ENCODE assay signal across 8 mouse cellular contexts in the genomic region with DNA sequence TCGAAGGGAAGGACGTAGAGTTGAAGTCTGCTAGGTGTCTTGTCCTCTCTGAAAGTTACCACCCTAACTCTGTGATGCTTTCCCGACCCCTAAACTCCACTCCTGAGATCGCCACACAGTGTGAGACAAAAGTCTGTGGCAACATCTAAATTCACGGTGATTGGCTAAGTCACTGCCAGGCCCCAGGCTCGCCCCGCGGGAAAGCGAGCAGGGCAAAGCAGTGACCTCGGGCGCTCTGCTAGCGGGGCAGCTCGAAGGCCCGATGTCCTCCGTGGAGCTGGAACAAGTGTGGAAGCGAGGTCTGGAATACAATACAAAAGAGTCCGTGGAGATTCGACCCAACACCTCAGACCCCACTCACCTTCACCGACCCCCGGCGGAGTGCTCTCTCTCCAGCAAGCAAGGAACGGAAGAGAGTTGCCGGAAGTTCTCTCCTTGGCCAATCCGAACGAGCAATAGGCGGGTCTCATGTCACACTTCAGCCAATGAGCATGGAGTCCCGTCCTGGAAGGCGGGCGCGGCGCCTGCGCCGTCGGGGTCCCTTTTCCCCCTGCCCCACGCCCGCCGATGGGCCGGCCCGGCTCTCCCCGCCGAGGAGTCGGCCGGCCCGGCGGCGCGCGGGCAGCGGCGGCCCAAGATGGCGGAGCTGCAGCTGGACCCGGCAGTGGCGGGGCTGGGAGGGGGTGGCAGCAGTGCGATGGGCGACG. TPM values are rescaled to one million over a fixed set of nuclear protein-coding genes. Genes with fewer than 3 reads are reported as not detected.
DNase-seq lines count a peak whose midpoint lies in the region; ATAC-seq and TF ChIP-seq lines count a peak whose summit lies in the region.

Atp5h (minus strand) TSS at position 432 of the 707 bp plus-strand sequence.
Kctd2 (plus strand) TSS at position 598 of the 707 bp plus-strand sequence.

- no peaks in the 10 kb centered on the region for H3K27me3 ChIP-seq in heart, embryonic 10.5 days (ENCODE audit: insufficient read depth, poor library complexity, severe bottlenecking)
- no peaks in the 10 kb centered on the region for H3K27me3 ChIP-seq in kidney, embryonic 15.5 days

- H3K4me2 ChIP-seq in kidney, embryonic 15.5 days = peak within 1 kb of the TSS; percentile 80

- no peak for TF ChIP-seq CTCF in bone marrow macrophage, adult 2 months (IDR thresholded peaks at IDR 0.05; ENCODE audit: low read depth, low read length)
- no peak for TF ChIP-seq CTCF in embryonic fibroblast, embryonic 13.5 days (IDR thresholded peaks at IDR 0.05; ENCODE audit: borderline replicate concordance, insufficient read depth, low read length)

- H3K4me3 ChIP-seq in bone marrow macrophage, adult 2 months (ENCODE audit: insufficient read depth, low read length) = peak within 1 kb of the TSS; percentile 90
- peak within 1 kb of the TSS; percentile 96 for H3K4me3 ChIP-seq in embryonic fibroblast, embryonic 13.5 days (ENCODE audit: insufficient read depth, low read length)
- peak within 1 kb of the TSS; percentile 97 for H3K4me3 ChIP-seq in heart, embryonic 10.5 days
- peak within 1 kb of the TSS; percentile 91 for H3K4me3 ChIP-seq in kidney, embryonic 15.5 days (replicated peaks)

- H3K9me3 ChIP-seq in heart, embryonic 10.5 days = no peaks in the 10 kb centered on the region
- no peaks in the 10 kb centered on the region for H3K9me3 ChIP-seq in kidney, embryonic 15.5 days (replicated peaks)

- WGBS in heart, embryonic 10.5 days = 0% methylated on average over 53 of the region's 56 CpGs
- under 1% methylated on average over 52 of the region's 56 CpGs for WGBS in kidney, embryonic 15.5 days

- DNase-seq in A20 (ENCODE audit: low read depth, low spot score) = peak; percentile 97
- DNase-seq in heart, embryonic 10.5 days (ENCODE audit: low spot score) = peak; percentile 98
- DNase-seq in liver = peak; percentile 95
- DNase-seq in spleen, postnatal 4 days (ENCODE audit: low spot score in 2 of 2) = peak; percentile 94 to 96

- TF ChIP-seq POLR2A in bone marrow macrophage, adult 2 months (IDR thresholded peaks at IDR 0.05; ENCODE audit: borderline replicate concordance, low read depth, low read length) = no peak
- TF ChIP-seq POLR2A in embryonic fibroblast, embryonic 13.5 days (IDR thresholded peaks at IDR 0.05; ENCODE audit: low read depth, low read length) = peak; percentile 73

- H3K9ac ChIP-seq in kidney, embryonic 15.5 days = peak within 1 kb of the TSS; percentile 94

- peak within 1 kb of the TSS; percentile 17; the same call in 1 of the 2 replicates for H3K27ac ChIP-seq in bone marrow macrophage, adult 2 months (ENCODE audit: insufficient read depth, low read depth, low read length)
- peak within 1 kb of the TSS; percentile 2; the same call in 1 of the 2 replicates for H3K27ac ChIP-seq in embryonic fibroblast, embryonic 13.5 days (ENCODE audit: insufficient read depth, low read length)
- H3K27ac ChIP-seq in heart, embryonic 10.5 days = peak within 1 kb of the TSS; percentile 99
- H3K27ac ChIP-seq in kidney, embryonic 15.5 days = peak within 1 kb of the TSS; percentile 90

- peaks cover 25% of the 10 kb centered on the region for H3K4me1 ChIP-seq in bone marrow macrophage, adult 2 months (ENCODE audit: control insufficient read depth, insufficient read depth, low read length)
- H3K4me1 ChIP-seq in embryonic fibroblast, embryonic 13.5 days (ENCODE audit: control insufficient read depth, insufficient read depth, low read length) = peaks cover 6% of the 10 kb centered on the region
- H3K4me1 ChIP-seq in heart, embryonic 10.5 days = peaks cover 53% of the 10 kb centered on the region
- peaks cover 37% of the 10 kb centered on the region for H3K4me1 ChIP-seq in kidney, embryonic 15.5 days

- ATAC-seq in kidney, embryonic 15.5 days (replicated peaks; ENCODE audit: low FRiP score) = peak; percentile 98
- ATAC-seq in monocyte, adult 5-6 weeks (replicated peaks; ENCODE audit: insufficient number of reproducible peaks, low FRiP score, low TSS enrichment, poor library complexity, severe bottlenecking) = peak; percentile 96

- peaks cover 52% of the 10 kb centered on the region for H3K36me3 ChIP-seq in heart, embryonic 10.5 days
- peaks cover 53% of the 10 kb centered on the region for H3K36me3 ChIP-seq in kidney, embryonic 15.5 days

RNA-seq across cellular contexts. Expression of gene Atp5h, which starts in this region (rescaled TPM):
- polyA plus RNA-seq in bone marrow macrophage, adult 2 months (2012; ENCODE audit: insufficient read depth, insufficient read length, missing spikeins) = 393 and 435 TPM in 2 replicates
- polyA plus RNA-seq in embryonic fibroblast, embryonic 13.5 days (2011; ENCODE audit: insufficient read length, low read depth, missing spikeins) = 334 and 405 TPM in 2 replicates
- polyA plus RNA-seq in heart, embryonic 10.5 days (2016; fragmentation: Nextera tagmentation; extraction: Ambion mirVana) = 1,131 and 1,417 TPM in 2 replicates
- 1,004 and 1,083 TPM in 2 replicates for polyA plus RNA-seq in kidney, embryonic 15.5 days (2015; fragmentation: Nextera tagmentation; extraction: Ambion mirVana)
- total RNA-seq in monocyte, adult 5-6 weeks (2017) = 553 to 728 TPM (median 631 TPM) in 3 replicates

RNA-seq across cellular contexts. Expression of gene Kctd2, which starts in this region (rescaled TPM):
- polyA plus RNA-seq in bone marrow macrophage, adult 2 months (2012; ENCODE audit: insufficient read depth, insufficient read length, missing spikeins) = 27.0 and 28.0 TPM in 2 replicates
- 15.9 and 18.2 TPM in 2 replicates for polyA plus RNA-seq in embryonic fibroblast, embryonic 13.5 days (2011; ENCODE audit: insufficient read length, low read depth, missing spikeins)
- polyA plus RNA-seq in heart, embryonic 10.5 days (2016; fragmentation: Nextera tagmentation; extraction: Ambion mirVana) = 12.3 and 13.3 TPM in 2 replicates
- polyA plus RNA-seq in kidney, embryonic 15.5 days (2015; fragmentation: Nextera tagmentation; extraction: Ambion mirVana) = 14.1 and 16.4 TPM in 2 replicates
- 20.7 to 29.6 TPM (median 24.3 TPM) in 3 replicates for total RNA-seq in monocyte, adult 5-6 weeks (2017)

Comparison
In these comparisons a context has a peak if more than half of its experiments do, and no peak if none do; other contexts are left out.
1. Peak in every context shown above with its lines: DNase-seq, ATAC-seq, H3K4me3 ChIP-seq and H3K27ac ChIP-seq.
2. H3K27ac ChIP-seq: peak in every context shown above with its lines; median percentile 99 in heart, embryonic 10.5 days; 90 in kidney, embryonic 15.5 days; 17 in bone marrow macrophage, adult 2 months; 2 in embryonic fibroblast, embryonic 13.5 days.